Mouse (Mus musculus) gastrocnemius, adult 2 months (tissue): ENCODE data around the gene Sectm1b. TPM values are rescaled to one million over a fixed set of nuclear protein-coding genes. Genes with fewer than 3 reads are reported as not detected.
"Not testable (repeated sequence)": the region's sequence is repeated elsewhere in the genome, so short reads cannot be mapped to it uniquely, and the experiment has no call there.

ENCODE experiments used
- DNase-seq: peaks from one replicate; pipeline ENCODE4 v3.0.0; 2022
- H3K27ac ChIP-seq: fragments of 200-600 bp; 2 replicates; pipeline ENCODE4 v1.8.1; 2022; ENCODE audit warnings: mild to moderate bottlenecking
- H3K4me3 ChIP-seq: fragments of 200-600 bp; 2 replicates; pipeline ENCODE4 v1.8.1; 2022; ENCODE audit warnings: mild to moderate bottlenecking, moderate library complexity
- CTCF ChIP-seq: fragments of 200-600 bp; IDR thresholded peaks from 2 replicates; pipeline ENCODE4 v1.8.1; 2022; ENCODE audit warnings: antibody characterized with exemption, mild to moderate bottlenecking, moderate library complexity
- intact Hi-C: fragments of 180-260 bp; cut with DNase I; formaldehyde crosslinking; loops from one replicate; pipeline ENCODE4 v1.15.1; 2025
- total RNA-seq, 2 experiments: library from RNA; stranded (reverse); gene quantifications; 2 replicates each; pipeline ENCODE4 v1.2.3; 2021

Gene Sectm1b
- total RNA-seq, 2 experiments from 2014 or later: not detected

DNA sequence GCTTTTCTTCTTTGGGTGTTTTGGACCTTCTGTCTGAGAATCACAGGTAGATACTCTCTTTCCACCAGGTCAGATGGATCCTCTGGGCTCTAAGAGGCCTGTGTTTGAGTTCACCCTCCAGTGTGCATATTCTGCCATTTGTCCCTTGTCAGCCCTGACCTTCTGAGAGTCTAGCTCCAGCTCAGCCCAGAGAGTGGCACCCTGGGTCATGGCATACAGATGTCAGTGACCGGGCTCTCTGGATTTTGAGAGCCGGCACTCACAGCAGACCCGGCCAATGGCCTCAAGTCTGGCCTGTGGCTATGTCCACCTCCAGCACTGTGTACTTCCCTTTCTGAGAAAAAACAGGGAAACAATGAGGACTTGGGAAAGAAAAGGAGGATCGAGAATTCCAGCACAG lies 3.9 kb downstream of the Sectm1b start:
- no peak for TF ChIP-seq CTCF
- intact Hi-C loops: no loop called here
- no peak for DNase-seq
- Histone ChIP-seq H3K4me3 (no peak overlapping the region), H3K27ac (no peak overlapping the region)

DNA sequence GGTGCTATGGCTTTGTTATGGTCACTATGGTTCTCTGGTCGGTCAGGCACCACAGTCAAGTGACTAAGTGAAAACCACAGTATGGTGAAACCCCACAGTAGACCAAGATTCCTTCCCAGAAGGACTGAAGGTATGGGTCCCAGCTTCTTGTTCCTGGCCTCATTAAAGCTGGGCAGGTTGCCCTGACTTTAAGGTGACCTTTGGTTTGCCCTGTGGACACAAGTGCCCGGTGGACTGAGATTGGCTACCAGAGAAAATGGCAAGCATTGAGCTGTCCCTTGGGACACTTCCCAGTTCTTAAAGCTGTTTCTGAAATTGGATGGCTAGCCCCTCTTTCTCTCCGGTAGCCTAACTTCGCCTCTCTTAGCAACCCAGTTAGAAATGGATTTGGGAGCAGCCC lies 4.4 kb downstream of the Sectm1b start:
- DNase-seq: no peak
- no peak for TF ChIP-seq CTCF
- H3K4me3 ChIP-seq: no peak overlapping the region
- no peak overlapping the region for H3K27ac ChIP-seq
- intact Hi-C loops: no loop called here

DNA sequence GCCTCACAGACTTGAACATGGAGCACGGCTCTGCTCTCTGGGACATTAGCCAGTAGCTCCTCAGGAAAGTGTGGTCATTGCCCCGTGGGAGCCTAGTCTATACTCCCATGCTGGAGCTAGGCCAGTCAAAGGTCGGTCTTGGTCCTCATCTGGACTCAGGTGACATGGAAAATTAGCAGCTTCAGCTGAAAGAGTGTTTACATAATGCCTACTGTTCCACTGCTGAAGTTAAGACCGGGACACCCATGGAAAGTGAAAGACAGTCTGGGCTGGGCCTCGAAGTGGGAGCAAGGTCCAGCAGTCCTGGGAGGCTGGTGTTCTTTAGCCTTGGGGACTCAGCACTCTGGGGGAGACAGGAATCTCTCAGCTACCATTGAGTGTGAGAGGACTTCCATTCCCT lies 5.2 kb downstream of the Sectm1b start:
- DNase-seq: no peak
- intact Hi-C loops: no loop called here
- no peak overlapping the region for H3K4me3 ChIP-seq
- no peak for TF ChIP-seq CTCF
- H3K27ac ChIP-seq: no peak overlapping the region

DNA sequence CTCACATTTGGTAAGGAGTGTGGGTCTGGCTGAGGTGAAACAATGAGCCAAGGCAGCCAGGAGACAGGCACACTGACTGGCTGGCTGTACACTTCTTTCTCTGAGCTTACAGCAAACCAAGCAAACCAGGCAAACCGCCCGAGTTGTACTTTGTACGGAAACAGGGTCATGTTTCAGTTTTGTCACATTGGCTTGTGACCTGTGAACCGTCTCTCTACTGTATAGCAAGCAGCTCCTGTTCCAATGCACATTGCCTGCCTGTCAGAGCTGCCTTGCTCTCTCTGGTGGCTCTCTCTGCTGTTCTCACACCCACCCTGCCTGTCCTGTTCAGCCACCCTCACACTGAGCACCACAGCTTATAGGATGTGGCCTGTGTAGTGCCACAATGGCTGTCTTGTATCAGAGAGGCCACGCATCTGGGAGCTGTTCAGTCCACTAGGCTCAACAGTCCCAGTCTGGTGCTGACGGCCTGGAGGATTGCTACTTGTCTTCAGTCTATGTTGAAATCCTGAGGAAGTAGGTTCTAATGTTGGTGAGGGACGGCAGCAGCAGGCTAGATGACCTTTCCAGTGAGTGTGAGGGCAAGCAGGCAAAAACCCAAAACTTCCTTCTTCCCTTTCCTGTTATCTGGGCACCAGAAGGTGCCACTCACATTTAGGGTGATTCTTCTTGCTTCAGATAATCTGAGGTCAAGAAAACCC lies 6.7 kb downstream of the Sectm1b start:
- no peak for TF ChIP-seq CTCF
- Histone ChIP-seq H3K27ac (no peak overlapping the region), H3K4me3 (no peak overlapping the region)
- DNase-seq: peak; percentile 51
- intact Hi-C loops: no loop called here

DNA sequence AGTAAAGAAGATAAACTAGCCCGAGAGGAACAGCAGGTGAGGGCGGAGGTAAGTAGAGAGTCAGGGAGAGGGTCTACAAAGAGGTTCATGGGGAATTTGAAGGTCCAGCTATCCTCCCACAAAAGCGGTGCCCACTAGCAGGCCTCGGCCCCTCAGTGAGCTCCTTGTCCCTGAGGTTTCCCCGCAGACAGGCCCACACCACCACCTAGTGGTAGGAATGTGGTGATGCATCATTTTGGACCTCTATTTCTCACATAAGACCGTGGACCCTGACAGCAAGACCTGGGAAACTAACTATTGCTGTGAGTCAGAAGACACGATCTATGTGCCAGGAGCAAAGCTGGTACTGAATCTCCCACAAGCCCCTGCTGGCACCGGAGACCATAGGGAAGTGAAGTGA lies 9.8 kb downstream of the Sectm1b start:
- TF ChIP-seq CTCF: peak; percentile 93
- peak; percentile 79 for DNase-seq
- intact Hi-C loops: loop anchor here (5.0 kb wide), 1 partner anchor 149 kb away; the partner anchor contains the start of genes Hexdc and Ogfod3
- no peak overlapping the region for H3K4me3 ChIP-seq
- no peak overlapping the region for H3K27ac ChIP-seq

DNA sequence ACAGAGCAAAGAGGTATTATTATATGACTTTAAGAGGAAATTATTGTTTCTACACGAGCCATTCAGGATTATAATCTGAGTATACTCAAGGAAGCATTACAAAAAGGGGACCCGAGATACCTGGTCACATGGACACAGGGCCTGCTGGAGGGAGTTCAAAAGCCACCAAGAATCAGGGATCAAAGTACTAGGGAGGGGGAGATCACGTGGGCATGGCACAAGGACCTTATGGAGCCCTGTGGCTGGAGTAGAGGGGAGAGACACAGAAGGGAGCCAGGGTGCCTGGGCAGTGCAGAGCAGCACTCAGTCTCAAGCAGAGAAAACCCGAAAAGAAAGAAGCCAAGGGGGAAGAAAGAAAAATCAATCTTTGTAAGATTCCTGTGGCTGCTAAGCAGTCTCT lies 11.0 kb downstream of the Sectm1b start:
- intact Hi-C loops: loop anchor here (5.0 kb wide), 1 partner anchor 150 kb away; the partner anchor contains the start of genes Hexdc and Ogfod3
- TF ChIP-seq CTCF: no peak
- Histone ChIP-seq H3K27ac (no peak overlapping the region), H3K4me3 (no peak overlapping the region)
- no peak for DNase-seq

DNA sequence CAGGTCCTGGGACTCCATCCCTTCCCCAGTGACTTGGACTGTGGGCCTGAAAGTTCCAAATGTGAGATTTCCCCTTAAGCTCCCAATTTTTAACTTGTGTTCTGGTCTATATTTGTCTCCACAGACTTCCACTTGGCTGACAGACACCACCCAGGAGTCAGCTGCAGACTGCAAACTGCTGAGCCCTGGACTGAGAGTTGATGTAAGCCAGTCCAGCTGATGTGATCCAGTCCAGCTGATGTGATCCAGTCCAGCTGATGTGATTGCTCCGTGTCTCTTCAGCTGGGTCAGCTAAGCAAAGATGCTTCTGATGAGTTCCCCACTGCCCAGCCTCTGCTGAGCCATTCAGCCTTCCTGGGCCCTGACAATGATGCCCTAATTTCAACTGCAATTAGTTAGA lies 11.6 kb downstream of the Sectm1b start:
- Histone ChIP-seq H3K27ac (no peak overlapping the region), H3K4me3 (no peak overlapping the region)
- TF ChIP-seq CTCF: no peak
- DNase-seq: no peak
- intact Hi-C loops: loop anchor here (5.0 kb wide), 1 partner anchor 151 kb away; the partner anchor contains the start of genes Hexdc and Ogfod3

DNA sequence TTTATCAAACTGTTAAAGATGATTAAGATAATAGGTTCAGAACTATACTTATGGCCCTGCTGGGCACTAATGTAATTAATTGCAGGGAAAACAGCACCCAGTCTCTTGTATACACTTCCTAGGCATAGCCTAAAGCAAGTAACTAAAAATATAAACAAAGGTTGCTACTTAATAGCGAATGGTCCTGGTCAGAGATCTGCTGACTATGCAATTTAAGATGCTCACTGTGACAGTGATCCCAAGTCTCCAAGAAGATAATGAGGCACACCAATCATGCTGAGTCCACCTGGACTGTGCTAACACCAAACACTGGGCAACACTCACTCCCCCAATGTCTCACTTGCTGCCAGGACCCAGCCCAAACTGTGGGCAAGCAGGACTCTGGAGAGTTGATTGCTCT lies 13.5 kb downstream of the Sectm1b start:
- Histone ChIP-seq H3K27ac (no peak overlapping the region), H3K4me3 (no peak overlapping the region)
- intact Hi-C loops: loop anchor here (5.0 kb wide), 1 partner anchor 152 kb away; the partner anchor contains the start of genes Hexdc and Ogfod3
- TF ChIP-seq CTCF: no peak
- DNase-seq: no peak

DNA sequence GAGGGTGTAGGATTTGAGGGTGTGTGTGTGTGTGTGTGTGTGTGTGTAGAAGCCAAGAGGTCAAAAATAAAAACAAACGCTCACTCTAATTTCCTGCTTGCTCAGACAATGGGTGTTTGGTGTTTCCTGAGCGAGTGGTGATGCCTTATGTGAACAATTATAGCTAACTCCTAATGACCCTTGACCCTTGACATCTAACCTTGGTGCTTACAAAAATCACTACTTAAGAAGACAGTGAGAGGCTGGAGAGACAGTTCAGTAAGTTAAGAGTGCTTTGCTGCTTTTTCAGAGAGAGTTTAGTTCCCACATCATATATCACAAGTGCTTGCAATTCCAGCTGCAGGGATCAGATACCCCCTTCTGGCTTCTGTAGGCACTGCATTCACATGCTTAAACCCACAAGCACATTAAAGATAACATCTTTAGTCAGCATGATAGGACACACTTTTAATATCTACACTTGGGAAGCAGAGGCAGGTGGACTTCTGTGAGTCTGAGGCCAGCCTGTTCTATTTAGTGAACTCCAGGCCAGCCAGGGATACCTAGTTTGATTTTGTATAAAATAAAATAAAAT lies 15.5 kb downstream of the Sectm1b start:
- Histone ChIP-seq H3K27ac (no peak overlapping the region), H3K4me3 (no peak overlapping the region)
- DNase-seq: no peak
- TF ChIP-seq CTCF: peak; percentile 48
- intact Hi-C loops: no loop called here

DNA sequence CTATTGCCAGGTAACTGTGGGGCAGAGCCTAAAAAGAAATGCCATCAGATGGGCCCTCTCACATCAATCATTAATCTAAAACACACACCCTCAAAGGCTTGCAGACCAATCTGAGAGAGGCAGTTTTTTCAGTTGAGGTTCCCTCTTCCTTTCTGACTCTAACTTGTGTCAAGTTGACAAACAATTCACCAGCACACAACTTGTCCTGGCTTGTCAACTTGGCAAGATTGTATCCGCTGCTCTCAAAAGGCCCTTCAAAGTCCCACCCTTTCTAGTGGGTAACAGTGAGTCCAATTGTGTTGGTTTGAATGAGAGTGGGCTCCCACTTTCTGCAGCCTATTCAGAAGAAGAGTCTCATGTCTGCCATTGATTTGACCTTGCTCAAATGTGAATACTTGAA lies 18.1 kb downstream of the Sectm1b start:
- no peak overlapping the region for H3K4me3 ChIP-seq
- no peak for TF ChIP-seq CTCF
- no peak overlapping the region for H3K27ac ChIP-seq
- DNase-seq: no peak
- intact Hi-C loops: no loop called here

DNA sequence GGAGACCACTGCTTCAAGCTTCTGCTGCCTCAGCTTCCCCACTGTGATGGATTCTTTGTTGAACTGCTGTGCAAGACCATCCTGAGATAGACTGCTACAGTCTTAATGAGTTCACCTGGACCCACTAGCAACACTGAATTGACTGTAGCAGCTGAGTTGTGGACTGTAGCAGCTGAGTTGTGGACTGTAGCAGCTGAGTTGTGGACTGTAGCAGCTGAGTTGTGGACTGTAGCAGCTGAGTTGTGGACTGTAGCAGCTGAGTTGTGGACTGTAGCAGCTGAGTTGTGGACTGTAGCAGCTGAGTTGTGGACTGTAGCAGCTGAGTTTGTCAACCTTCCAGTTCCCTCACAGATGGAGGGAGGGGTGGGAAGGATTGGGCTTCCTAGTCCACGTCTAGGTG lies 20.3 kb downstream of the Sectm1b start:
- H3K4me3 ChIP-seq, H3K27ac ChIP-seq, intact Hi-C loops, DNase-seq: not testable (repeated sequence)

DNA sequence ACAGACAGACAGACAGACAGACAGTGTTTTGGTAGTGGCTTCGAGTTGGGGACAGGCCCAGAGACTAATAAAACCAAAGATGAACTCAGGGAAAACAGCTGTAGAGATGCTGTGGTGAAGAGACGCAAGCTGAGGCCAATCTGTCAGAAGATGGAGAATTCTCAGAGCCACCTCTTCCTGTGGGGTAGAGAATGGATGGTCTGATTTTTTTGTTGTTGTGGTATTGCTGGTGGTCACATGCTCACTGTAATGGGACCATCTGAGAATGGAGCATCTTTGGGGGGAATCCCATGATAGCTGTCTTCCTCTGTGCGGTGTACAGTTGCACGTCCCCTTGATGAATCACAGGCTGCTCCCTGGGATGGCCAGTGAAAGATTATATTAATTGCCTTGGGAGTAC lies 20.9 kb downstream of the Sectm1b start:
- no peak for TF ChIP-seq CTCF
- H3K27ac ChIP-seq: no peak overlapping the region
- H3K4me3 ChIP-seq: no peak overlapping the region
- intact Hi-C loops: no loop called here
- DNase-seq: no peak

DNA sequence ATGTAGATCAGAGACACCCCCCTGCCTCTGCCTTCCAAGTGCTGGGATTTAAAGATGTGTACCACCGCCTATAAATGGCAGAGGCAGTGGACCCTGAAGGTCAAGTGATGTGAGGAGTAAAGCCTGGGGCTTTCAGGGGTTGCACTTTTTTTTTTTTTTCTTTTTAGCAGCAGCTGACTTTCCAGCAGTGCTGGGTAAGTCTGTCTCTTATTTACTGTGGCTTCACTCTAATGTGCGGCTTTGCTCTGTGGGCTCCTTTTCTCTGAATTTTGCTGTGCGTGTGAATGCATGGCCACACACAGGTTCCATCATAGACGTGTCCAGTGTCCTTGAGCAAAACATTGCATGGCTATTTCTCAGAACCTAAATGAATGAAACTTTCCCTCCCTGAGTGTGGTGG lies 21.7 kb downstream of the Sectm1b start:
- no peak overlapping the region for H3K4me3 ChIP-seq

More for the DNA sequence above, 21.7 kb downstream of the Sectm1b start:
- no peak for TF ChIP-seq CTCF
- no peak for DNase-seq
- no peak overlapping the region for H3K27ac ChIP-seq
- intact Hi-C loops: loop anchor here (2.0 kb wide), 2 partner anchors 23 to 137 kb away; no protein-coding TSS in a partner anchor
